Comparison of ENCODE assay signal across 19 mouse cellular contexts in genomic region chr10:67898355-67898935, GRCm38 (mm10).
"Had no signal": no experiment of that assay in that cellular context is flagged by ENCODE, and none has a peak within 500 bp of the region (broad histone marks: within the 10 kb centered on the region; RNA-seq: fewer than 3 reads in every experiment).

No protein-coding gene starts in this region.

- H3K4me3 ChIP-seq: limb, embryonic 10.5 days; limb, embryonic 13.5 days; liver, embryonic 12.5 days; liver, embryonic 15.5 days; lung, embryonic 15.5 days; megakaryocyte, embryonic 14.5 days; midbrain, embryonic 10.5 days; neural tube, embryonic 13.5 days had no signal

- DNase-seq: kidney, adult 2 months; kidney, postnatal 25 days; layer of hippocampus, postnatal 36 days; liver; lung, adult 18-20 months; lung, postnatal 10 days; lung, postnatal 36 days; midbrain, embryonic 14.5 days; retina, postnatal 1 day; thymus, adult 18-20 months had no signal

- ATAC-seq: intestine, postnatal 0 days; liver, embryonic 12.5 days had no signal

- H3K36me3 ChIP-seq: limb, embryonic 10.5 days; liver, embryonic 12.5 days; liver, embryonic 15.5 days; lung, embryonic 15.5 days; midbrain, embryonic 10.5 days; neural tube, embryonic 13.5 days had no signal

- H3K4me2 ChIP-seq: limb, embryonic 13.5 days; liver, embryonic 12.5 days; liver, embryonic 15.5 days; lung, embryonic 15.5 days; neural tube, embryonic 13.5 days had no signal

- H3K27me3 ChIP-seq: limb, embryonic 13.5 days; liver, embryonic 12.5 days; liver, embryonic 15.5 days; lung, embryonic 15.5 days; megakaryocyte, embryonic 14.5 days; neural tube, embryonic 13.5 days had no signal
